Mouse (Mus musculus) stomach, postnatal 0 days (tissue): Measurements from ENCODE around the gene Palld. TPM values are rescaled to one million over a fixed set of nuclear protein-coding genes. Genes with fewer than 3 reads are reported as not detected.

Experiments
- ATAC-seq: fragments of 200-750 bp; cut with Nextera tagmentation; 2 replicates; pipeline ENCODE4 v1.8.0; 2017; ENCODE audit not compliant: low FRiP score, low TSS enrichment
- DNase-seq: peaks from one replicate; pipeline ENCODE4 v3.0.0-alpha.2; 2016; ENCODE audit warnings: low spot score
- H3K27ac ChIP-seq: fragments of 300-500 bp; sonication (generic); replicated peaks from 2 replicates; pipeline ENCODE4 v1.5.1; 2014; ENCODE audit warnings: mild to moderate bottlenecking, control low read depth
- H3K27me3 ChIP-seq: fragments of 300-500 bp; sonication (generic); 2 replicates; pipeline ENCODE4 v1.6.1; 2014; ENCODE audit warnings: low read length; ENCODE audit not compliant: control insufficient read depth, insufficient read depth
- H3K36me3 ChIP-seq: fragments of 300-500 bp; sonication (generic); 2 replicates; pipeline ENCODE4 v1.6.1; 2014; ENCODE audit warnings: low read length, mixed read lengths; ENCODE audit not compliant: control insufficient read depth, insufficient read depth
- H3K4me1 ChIP-seq: fragments of 300-500 bp; sonication (generic); replicated peaks from 2 replicates; pipeline ENCODE4 v1.6.1; 2014; ENCODE audit warnings: antibody characterized with exemption; ENCODE audit not compliant: control insufficient read depth, insufficient read depth
- H3K4me2 ChIP-seq: fragments of 300-500 bp; sonication (generic); replicated peaks from 2 replicates; pipeline ENCODE4 v1.6.1; 2014; ENCODE audit warnings: low read depth, mild to moderate bottlenecking, control low read depth, moderate library complexity
- H3K4me3 ChIP-seq: fragments of 300-500 bp; sonication (generic); 2 replicates; pipeline ENCODE4 v1.5.1; 2014; ENCODE audit warnings: low read depth, low read length, control low read depth
- H3K9ac ChIP-seq: fragments of 300-500 bp; sonication (generic); 2 replicates; pipeline ENCODE4 v1.6.1; 2014; ENCODE audit warnings: mild to moderate bottlenecking, low read length, control low read depth, mixed read lengths
- H3K9me3 ChIP-seq: fragments of 300-500 bp; sonication (generic); 2 replicates; pipeline ENCODE4 v1.6.1; 2016; ENCODE audit warnings: low read length; ENCODE audit not compliant: control insufficient read depth
- CTCF ChIP-seq: IDR thresholded peaks from 2 replicates; pipeline ENCODE4 v1.5.1; 2016; ENCODE audit warnings: antibody characterized with exemption, low read depth, mild to moderate bottlenecking, moderate library complexity
- EP300 ChIP-seq: optimal IDR thresholded peaks from 2 replicates; pipeline ENCODE3; 2016; ENCODE audit warnings: antibody characterized with exemption
- WGBS: fragments of 180-500 bp; shearing (Covaris S2); extraction: QIAGEN DNeasy Blood & Tissue Kit; methylation state at CpG from one replicate; pipeline ENCODE4 v1.1.7; 2014; 5-methylcytosine and 5-hydroxymethylcytosine counted together
- polyA plus RNA-seq: library from polyadenylated mRNA; unstranded; fragments of >200 nt; fragmentation: Nextera tagmentation; extraction: Ambion mirVana; gene quantifications from 2 replicates; pipeline ENCODE4 v1.2.1, GENCODE M21; 2015

The Palld gene
- polyA plus RNA-seq, 1 experiment from 2014 or later, result 71.0 TPM

- ATAC-seq (no peak), DNase-seq (no peak)
- Histone ChIP-seq H3K27me3 (no peaks in the 10 kb centered on the region), H3K36me3 (peaks cover 3% of the 10 kb centered on the region; the same call in 1 of the 2 replicates), H3K27ac (no peak overlapping the region; the same call in 1 of the 2 replicates), H3K4me3 (no peak overlapping the region), H3K9ac (no peak overlapping the region), H3K9me3 (no peaks in the 10 kb centered on the region), H3K4me1 (no peaks in the 10 kb centered on the region; the same call in 1 of the 2 replicates), H3K4me2 (peak overlapping the region; percentile 84; the same call in 1 of the 2 replicates)
- TF ChIP-seq EP300 (no peak), CTCF (no peak)
- 92% methylated on average over 2 of the region's 2 CpGs for WGBS
Measured at GRCm38 (mm10) chr8:61486923-61487529, 415.5 kb downstream of the Palld start.

DNA sequence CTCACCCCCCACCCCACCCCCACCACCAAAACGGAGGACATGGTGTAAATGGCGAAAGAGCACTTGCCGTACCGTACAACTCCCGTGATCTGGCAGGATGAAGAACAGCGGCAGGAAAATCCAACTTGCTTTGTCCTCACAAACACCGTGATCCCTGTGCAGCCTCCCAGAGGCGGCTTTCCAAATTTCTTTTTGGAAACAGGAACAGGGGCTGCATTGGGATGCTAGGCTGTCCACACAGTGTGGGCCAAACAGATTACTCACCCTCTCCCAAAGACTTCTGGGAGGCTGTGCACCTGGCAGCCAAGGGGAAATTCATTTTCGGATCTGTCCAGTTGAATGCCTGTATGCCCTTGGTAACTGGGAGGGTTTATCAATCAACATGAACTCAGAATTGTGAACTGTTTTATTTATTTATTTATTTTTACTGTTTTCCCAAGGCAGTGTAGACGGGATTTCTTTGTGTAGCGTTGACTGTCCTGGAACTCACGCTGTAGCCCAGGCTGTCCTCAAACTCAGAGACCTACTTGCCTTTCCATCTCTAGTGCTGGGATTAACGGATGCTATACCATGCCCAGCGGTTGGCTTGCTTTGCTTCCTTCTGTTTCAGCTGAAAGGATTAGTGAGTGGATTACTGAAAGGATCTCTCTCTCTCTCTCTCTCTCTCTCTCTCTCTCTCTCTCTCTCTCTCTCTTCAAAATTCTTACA is 422.1 kb downstream of the Palld start:
- TF ChIP-seq CTCF (no peak), EP300 (no peak)
- Histone ChIP-seq H3K36me3 (no peaks in the 10 kb centered on the region), H3K4me2 (no peak overlapping the region), H3K4me1 (no peaks in the 10 kb centered on the region), H3K27ac (no peak overlapping the region), H3K4me3 (no peak overlapping the region), H3K9ac (no peak overlapping the region), H3K27me3 (no peaks in the 10 kb centered on the region), H3K9me3 (no peaks in the 10 kb centered on the region)
- WGBS, result 78% methylated on average over 14 of the region's 14 CpGs
- ATAC-seq (0 out of 2 replicates have a peak, but pooled peaks have one; percentile 7), DNase-seq (no peak)

DNA sequence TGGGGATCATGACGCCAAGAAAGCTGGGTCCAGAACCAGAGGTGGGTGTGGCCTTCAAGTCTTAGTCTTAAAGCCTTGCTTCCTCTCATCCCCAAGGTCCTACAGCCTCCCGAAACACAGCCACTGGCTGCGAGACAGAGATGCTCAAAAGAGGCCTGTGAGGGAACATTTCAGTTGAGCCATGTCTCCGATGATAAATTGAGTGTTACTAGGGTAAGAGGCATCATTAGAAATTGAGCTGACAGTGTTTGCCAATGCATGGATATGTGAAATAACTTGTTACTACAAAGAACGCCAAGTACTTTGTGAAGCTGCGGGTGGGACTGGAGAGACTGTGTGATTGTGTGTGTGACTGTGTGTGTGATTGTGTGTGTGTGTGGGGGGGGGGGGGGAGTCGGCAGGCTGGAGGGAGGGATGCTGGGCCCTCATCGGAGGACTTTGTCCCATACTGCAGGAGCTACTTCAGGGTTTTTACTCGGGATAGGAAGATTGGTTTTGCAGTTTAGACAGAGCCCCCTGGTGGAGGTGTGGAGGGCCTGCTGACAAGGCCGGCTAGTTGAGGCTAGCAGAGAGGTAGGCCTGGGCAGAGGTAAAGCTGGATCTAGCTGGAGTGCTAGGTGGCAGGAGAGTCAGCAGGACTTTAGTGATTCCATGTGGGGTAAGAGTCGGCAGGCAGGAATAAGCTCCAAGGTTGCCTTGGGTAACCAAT is 422.8 kb downstream of the Palld start:
- Histone ChIP-seq H3K4me2 (no peak overlapping the region), H3K27ac (no peak overlapping the region), H3K9me3 (no peaks in the 10 kb centered on the region), H3K36me3 (no peaks in the 10 kb centered on the region), H3K4me3 (no peak overlapping the region), H3K9ac (no peak overlapping the region), H3K4me1 (no peaks in the 10 kb centered on the region), H3K27me3 (no peaks in the 10 kb centered on the region)
- ATAC-seq, result peak; percentile 54
- DNase-seq, result peak; percentile 70
- WGBS, result 47% methylated on average over 11 of the region's 11 CpGs
- TF ChIP-seq CTCF (peak; percentile 77), EP300 (no peak)

- TF ChIP-seq EP300, result no peak
- TF ChIP-seq CTCF, result no peak
- no peaks in the 10 kb centered on the region for H3K27me3 ChIP-seq
- no peaks in the 10 kb centered on the region for H3K36me3 ChIP-seq
- ATAC-seq (peak; percentile 40; the same call in 1 of the 2 replicates), DNase-seq (no peak)
- no peaks in the 10 kb centered on the region for H3K4me1 ChIP-seq
- H3K9me3 ChIP-seq, result no peaks in the 10 kb centered on the region
- no peak overlapping the region for H3K4me3 ChIP-seq
- no peak overlapping the region for H3K27ac ChIP-seq
- H3K4me2 ChIP-seq, result no peak overlapping the region
- 49% methylated on average over 8 of the region's 8 CpGs for WGBS
- H3K9ac ChIP-seq, result no peak overlapping the region
Measured at GRCm38 (mm10) chr8:61478793-61479192, 423.7 kb downstream of the Palld start.

- no peaks in the 10 kb centered on the region for H3K36me3 ChIP-seq
- H3K27ac ChIP-seq, result no peak overlapping the region
- H3K9ac ChIP-seq, result no peak overlapping the region
- no peak overlapping the region for H3K4me2 ChIP-seq
- no peak overlapping the region for H3K4me3 ChIP-seq
- ATAC-seq (no peak), DNase-seq (no peak)
- WGBS, result 94% methylated on average over 4 of the region's 4 CpGs
- peak; percentile 42 for TF ChIP-seq CTCF
- no peak for TF ChIP-seq EP300
- no peaks in the 10 kb centered on the region for H3K4me1 ChIP-seq
- H3K9me3 ChIP-seq, result no peaks in the 10 kb centered on the region
- no peaks in the 10 kb centered on the region for H3K27me3 ChIP-seq
Measured at GRCm38 (mm10) chr8:61478150-61478549, 424.3 kb downstream of the Palld start.
